Mouse (Mus musculus): ENCODE measurements at regions not wholly inside any gene's neighbourhood (a gene's known extent, or its start where the extent isn't known, plus 50 kb on each side); places are given as distances from the start of the nearest gene placed in this dataset.

DNA sequence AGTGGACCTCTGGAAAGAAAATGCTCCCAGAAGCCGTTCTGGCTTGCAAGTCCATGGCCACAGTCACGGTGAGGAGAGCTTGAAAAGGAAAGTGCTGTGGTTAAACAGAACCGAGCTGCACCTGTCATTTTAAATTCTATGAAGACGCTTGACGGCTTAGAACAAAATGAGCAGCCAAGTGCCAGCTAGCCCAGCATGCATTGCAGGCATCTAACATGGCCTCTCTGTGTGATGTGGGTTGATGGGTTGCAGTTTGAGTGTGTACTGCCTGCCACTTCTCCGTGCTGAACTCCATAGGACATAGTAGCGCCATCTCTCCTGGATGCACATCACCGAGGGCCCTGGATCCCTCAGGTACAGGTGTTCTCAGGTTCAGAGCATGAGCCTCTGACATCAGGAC is 189.1 kb downstream of the Diras2 start:
- no peak for TF ChIP-seq CTCF (IDR thresholded peaks at IDR 0.05; ENCODE audit: insufficient read depth, low read depth, low read length)
- TF ChIP-seq POLR2A (IDR thresholded peaks at IDR 0.05; ENCODE audit: insufficient read depth, low read depth, low read length) = no peak

Data from olfactory bulb, adult 2 months (tissue).